Mouse (Mus musculus) kidney, adult 2 months (tissue): ENCODE measurements around the gene Moap1.

Experiments used
- CTCF ChIP-seq: fragments of 200-500 bp; conservative IDR thresholded peaks from 2 replicates; pipeline ENCODE4 v1.5.1; 2011; ENCODE audit warnings: low read depth, mild to moderate bottlenecking, control low read depth, low read length, moderate library complexity, mixed read lengths; ENCODE audit not compliant: insufficient read depth, insufficient read length
- POLR2A ChIP-seq: fragments of 200-500 bp; IDR thresholded peaks from one replicate; pipeline ENCODE4 v1.6.1; 2011; ENCODE audit warnings: low read depth, low read length, control low read depth

DNA sequence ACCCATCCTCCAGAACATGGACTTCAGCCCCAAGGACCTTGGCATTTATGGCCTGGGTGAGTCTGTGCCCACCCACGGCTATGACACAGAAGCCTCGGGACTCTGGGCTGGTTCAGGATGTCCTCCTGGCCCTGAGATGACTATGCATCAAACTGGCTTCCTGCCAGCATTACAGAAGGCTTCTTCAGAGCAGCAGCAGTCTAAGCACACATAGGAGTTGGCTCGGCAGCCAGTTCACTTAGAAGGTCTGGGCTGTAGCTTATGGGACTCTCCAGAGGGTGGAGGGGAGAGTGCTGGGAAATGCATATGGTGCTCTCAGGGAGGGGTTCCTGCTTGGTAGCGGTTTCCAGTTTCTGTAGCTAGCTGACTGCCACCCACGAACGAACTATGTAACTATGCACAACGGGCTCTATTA lies 17.7 kb downstream of the Moap1 start:
- TF ChIP-seq CTCF: no peak
- no peak for TF ChIP-seq POLR2A
